Mouse (Mus musculus): ENCODE measurements around the gene Grik5.

The Grik5 gene

GRCm38 (mm10) chr7:25030032-25030753 is 42.0 kb downstream of the Grik5 start:
- DNase-seq: peak; percentile 87 to 90

DNA sequence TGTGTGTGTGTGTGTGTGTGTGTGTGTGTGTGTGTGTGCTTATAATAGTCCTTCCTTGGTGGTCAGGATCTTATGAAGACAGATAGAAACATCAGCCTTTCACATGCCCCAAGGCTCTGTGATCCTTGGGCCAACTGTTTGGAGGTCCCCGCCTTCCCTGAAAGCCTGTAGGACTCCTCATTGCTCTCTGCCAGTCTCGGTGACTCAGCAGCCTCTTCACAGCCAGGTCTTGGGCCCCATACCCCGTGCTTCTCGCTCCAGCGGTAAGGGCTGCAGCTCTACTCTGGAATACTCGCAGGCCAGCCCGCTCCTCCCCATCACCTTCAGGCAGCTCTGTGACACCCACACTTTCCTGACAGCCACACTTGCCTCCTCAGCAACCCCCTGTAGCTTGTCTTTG is 45.7 kb downstream of the Grik5 start:
- DNase-seq: no peak

- DNase-seq: no peak
Measured at GRCm38 (mm10) chr7:25025855-25026439, 46.2 kb downstream of the Grik5 start.

DNA sequence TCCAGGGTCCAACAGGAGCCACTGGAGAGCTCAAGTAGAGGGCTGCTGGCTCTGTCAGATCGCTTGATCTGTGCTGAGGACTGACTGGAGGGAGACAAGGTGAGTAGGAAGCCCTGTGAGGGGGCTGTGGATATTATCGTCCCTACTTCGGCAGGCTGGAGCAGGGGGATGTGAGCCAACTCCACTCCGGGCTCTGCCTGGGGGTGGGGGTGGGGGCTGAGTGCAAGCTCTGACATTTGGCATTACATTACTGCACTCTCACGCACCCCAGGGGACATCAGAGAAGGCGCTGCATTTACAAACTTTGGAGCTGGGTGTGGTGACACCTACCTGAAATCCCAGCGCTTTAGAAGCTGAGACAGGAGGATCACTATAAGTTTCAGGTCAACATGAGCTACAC is 60.6 kb downstream of the Grik5 start:
- DNase-seq: no peak

DNA sequence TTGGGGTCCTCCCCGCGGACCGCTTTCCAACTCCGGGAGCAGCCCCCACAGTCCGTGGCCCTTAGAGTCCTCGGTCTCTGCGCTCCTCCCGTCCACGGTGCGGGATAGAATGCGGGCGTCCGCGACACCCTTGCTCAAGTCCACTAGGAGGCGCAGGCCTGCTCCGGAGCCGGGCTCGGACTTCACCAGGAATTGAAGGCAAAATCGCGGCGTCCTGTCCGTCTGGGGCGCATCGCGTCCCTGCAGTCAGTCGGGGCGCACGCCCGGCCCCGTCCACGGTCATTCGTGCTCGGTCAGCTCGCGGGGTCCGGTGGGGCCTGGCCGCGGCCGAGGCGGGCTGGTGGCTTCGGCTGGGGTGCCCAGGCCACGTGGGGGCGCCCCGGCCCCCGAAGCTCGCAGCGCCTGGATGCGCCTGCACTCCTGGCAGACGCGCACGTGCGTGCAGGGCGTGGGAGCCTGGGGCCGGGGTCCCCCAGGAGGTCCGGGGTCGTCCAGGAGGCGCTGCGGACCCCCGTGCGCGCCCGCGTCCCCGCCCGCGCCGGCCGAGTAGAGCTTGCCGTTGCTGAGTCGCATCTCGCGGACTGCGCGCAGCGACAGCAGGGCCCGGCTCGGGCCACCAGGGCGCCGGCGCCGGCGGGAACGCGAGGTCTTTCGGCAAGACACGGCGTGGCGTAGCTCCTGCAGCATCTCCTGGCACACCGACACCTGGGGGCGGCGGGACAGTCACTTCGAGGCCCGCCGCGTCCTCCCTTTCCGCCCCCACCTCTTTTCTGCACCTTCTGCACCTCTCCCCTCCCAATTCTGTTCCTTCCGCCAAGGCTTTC is 61.8 kb downstream of the Grik5 start:
- DNase-seq: peak; percentile 42 to 45

- no peak for DNase-seq
Measured at GRCm38 (mm10) chr7:25009099-25009700, 62.9 kb downstream of the Grik5 start.

DNA sequence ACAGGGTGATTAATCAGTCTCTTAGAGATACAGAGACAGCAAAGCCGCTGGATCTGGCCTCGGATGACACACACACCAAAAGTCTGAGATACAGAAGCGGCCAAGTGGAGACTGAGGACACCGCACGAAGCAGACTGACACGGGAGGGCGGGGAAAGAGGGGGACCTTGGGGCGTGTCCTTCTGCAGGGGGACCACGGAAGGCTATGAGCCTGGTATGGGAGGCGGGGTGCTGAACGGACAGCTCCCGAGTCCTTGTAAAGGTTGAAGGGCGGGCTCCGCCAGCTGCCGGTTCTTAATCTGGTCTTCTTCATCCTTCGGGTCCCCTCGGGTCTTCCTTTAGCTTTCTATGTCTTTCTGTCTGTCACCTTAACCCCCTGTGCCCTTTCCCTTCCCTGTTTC is 63.5 kb downstream of the Grik5 start:
- DNase-seq: peak; percentile 71 to 72

- DNase-seq: no peak
Measured at GRCm38 (mm10) chr7:25007609-25008374, 64.4 kb downstream of the Grik5 start.

DNA sequence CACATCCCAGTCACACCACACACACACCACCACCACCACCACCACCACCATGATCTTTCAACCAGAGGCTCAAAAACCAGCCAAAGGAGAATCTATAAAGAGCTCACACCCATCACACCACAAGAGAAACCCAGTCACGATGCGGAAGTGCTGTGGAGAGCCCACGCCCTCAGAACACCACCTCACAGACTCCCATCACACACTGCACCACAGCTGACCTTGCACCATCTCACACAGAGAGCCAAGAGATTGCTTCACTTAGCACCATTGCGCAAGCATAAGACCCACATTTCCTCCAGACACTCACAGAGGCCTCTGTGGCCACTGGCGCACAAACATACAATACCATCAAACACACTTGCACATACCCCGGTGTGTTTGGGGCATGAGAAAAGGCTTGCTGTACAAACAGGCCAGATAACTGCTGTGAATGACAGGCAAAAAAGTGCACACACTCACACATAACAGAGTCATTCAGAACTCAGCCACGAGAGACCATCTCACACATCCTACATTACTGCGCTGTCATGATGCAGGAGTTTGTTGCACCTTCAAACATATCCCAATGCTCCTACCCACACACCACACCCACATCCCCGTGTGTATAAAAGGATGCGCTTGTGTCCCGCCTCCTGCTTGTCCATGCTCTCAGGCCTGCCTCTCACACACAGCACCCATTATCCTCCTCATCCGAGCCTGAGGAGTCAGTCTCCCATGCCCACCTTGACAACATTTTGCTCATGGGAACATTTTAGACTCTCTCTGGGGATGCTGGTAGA is 65.4 kb downstream of the Grik5 start:
- no peak for DNase-seq

DNA sequence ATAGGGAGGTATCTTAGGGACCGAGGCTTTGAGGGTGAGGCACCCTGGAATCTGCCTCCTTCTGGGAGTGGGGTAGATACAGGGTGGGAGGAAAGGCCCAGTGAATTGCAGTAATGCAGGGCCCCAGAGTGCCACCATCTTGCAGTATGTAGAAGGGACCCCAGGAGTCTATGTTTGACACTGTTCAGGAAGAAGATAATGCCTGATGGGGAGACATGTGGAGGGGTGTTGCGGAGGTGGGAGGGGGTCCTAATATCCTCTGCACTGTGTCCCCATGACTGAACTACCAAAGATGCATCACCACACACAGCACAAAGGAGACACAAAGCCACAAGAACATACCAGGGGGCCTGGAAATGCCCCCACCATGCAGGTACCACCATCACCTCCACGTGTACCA is 66.0 kb downstream of the Grik5 start:
- DNase-seq: no peak

DNA sequence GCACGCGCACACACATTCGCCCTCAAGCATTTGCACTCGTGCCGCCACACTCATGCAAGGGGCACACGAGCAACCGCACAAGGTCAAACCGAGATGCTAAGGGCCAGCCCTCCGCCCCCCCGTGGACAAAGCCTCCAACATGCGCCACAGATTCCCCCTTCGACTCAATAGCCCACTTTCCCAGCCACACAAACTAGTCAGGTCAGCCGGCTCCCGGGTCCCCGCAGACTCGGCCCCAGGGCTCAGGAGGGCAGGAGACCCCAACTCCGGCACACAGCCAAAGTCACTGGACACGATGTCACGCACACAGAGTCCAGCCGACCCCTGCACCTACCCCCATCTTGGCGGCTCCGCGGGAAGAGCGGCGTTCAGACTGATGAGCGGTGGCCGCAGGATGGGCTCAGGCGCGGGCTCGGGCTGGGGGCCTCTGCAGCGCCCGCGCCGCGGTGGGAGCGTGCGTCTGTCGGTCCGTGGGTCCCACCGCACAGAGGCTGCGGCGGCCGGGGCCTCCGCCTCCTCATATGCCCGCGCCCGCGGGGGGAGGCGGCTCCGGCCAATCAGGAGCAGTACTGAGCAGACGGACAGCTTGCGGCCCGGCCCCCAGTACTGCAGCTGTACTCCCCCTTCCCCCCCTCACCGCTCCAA is 66.6 kb downstream of the Grik5 start, which contains the start of gene Atp1a3:
Gene Atp1a3 (minus strand): TSS at position 538 of the 645 bp plus-strand sequence.
- no peak for DNase-seq

GRCm38 (mm10) chr7:25004806-25005205 is 67.3 kb downstream of the Grik5 start:
- no peak for DNase-seq

DNA sequence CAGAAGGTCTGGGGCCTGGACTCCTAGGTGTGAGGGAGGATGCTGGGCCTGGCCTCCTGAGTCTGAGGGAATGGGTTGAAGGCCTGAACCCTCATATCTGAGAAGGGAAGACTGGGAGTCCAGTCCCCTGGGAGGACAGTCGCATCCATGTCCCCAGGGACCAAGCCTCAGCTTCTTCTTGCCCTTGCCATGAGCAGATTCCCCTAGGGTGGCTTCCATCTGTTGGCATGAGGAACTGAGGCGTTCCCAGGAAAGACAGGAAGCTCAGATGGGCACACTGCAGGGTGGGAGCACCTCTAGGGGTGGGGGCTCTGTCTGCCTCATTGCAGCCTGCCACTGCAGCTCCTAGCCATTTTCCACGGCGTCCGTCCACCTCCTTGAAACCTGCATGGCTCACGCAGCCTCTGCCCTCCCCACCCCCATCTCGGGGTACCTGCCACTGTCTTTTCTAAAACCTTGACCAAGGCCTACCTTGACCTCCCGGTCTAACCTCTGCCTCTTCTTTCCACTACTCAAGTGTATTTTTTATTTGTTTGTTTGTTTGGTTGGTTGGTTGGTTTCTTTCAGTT is 68.2 kb downstream of the Grik5 start:
- DNase-seq: no peak

GRCm38 (mm10) chr7:25003291-25003690 is 68.9 kb downstream of the Grik5 start:
- DNase-seq: no peak

GRCm38 (mm10) chr7:25000711-25001110 is 71.4 kb downstream of the Grik5 start:
- no peak for DNase-seq

- DNase-seq: no peak
Measured at GRCm38 (mm10) chr7:25000211-25000610, 71.9 kb downstream of the Grik5 start.

- no peak for DNase-seq
Measured at GRCm38 (mm10) chr7:24993081-24993480, 79.1 kb downstream of the Grik5 start.

GRCm38 (mm10) chr7:24990478-24990877 is 81.7 kb downstream of the Grik5 start:
- DNase-seq: no peak

GRCm38 (mm10) chr7:24987941-24988340 is 84.2 kb downstream of the Grik5 start:
- no peak for DNase-seq

- DNase-seq: no peak
Measured at GRCm38 (mm10) chr7:24985799-24986198, 86.3 kb downstream of the Grik5 start.

- DNase-seq: peak in 1 of 2 experiments; percentile 19
Measured at GRCm38 (mm10) chr7:24984307-24984706, 87.8 kb downstream of the Grik5 start.

Measured in B cell, adult 2 months (primary cell).